Comparison of ENCODE assay signal across 16 mouse cellular contexts in genomic region chr2:32926330-32927075, GRCm38 (mm10). TPM values are rescaled to one million over a fixed set of nuclear protein-coding genes. Genes with fewer than 3 reads are reported as not detected.
DNase-seq lines count a peak whose midpoint lies in the region; ATAC-seq lines count a peak whose summit lies in the region.
"Had no signal": no experiment of that assay in that cellular context is flagged by ENCODE, and none has a peak within 500 bp of the region (broad histone marks: within the 10 kb centered on the region; RNA-seq: fewer than 3 reads in every experiment).

No protein-coding gene starts in this region.

- ATAC-seq in lung, embryonic 16.5 days (ENCODE audit: low read depth), result no peak
- no peak for ATAC-seq in granulocyte monocyte progenitor cell, adult 5-6 weeks (replicated peaks; ENCODE audit: poor library complexity, severe bottlenecking)
- ATAC-seq: intestine, embryonic 16.5 days had no signal

- H3K36me3 ChIP-seq in lung, embryonic 16.5 days (ENCODE audit: control insufficient read depth, insufficient read depth, low read length), result peaks cover 31% of the 10 kb centered on the region

- no peak overlapping the region for H3K4me3 ChIP-seq in lung, embryonic 16.5 days (ENCODE audit: low read length)
- H3K4me3 ChIP-seq: embryonic facial prominence, embryonic 15.5 days; hindbrain, embryonic 12.5 days; limb, embryonic 15.5 days had no signal

- H3K9ac ChIP-seq in lung, embryonic 16.5 days (ENCODE audit: low read length), result peak overlapping the region; percentile 13; the same call in 1 of the 2 replicates
- H3K9ac ChIP-seq: embryonic facial prominence, embryonic 15.5 days; hindbrain, embryonic 12.5 days; limb, embryonic 15.5 days had no signal

- no peak overlapping the region for H3K4me2 ChIP-seq in lung, embryonic 16.5 days (ENCODE audit: low read depth, low read length)
- H3K4me2 ChIP-seq: embryonic facial prominence, embryonic 15.5 days; hindbrain, embryonic 12.5 days; limb, embryonic 15.5 days had no signal

- H3K4me1 ChIP-seq in lung, embryonic 16.5 days (replicated peaks; ENCODE audit: control insufficient read depth, insufficient read depth, low read length), result peaks cover 18% of the 10 kb centered on the region
- H3K4me1 ChIP-seq: embryonic facial prominence, embryonic 15.5 days; hindbrain, embryonic 12.5 days; limb, embryonic 15.5 days had no signal

- DNase-seq in cerebellum, adult 11-12 months, result peak; percentile 51
- no peak for DNase-seq in cerebellum, postnatal 4 days (ENCODE audit: low spot score in 2 of 2)
- no peak for DNase-seq in lung, postnatal 36 days
- DNase-seq in thymus, postnatal 0 days (ENCODE audit: low spot score), result peak; percentile 46
- DNase-seq in adrenal gland, postnatal 10 days, result no peak
- no peak for DNase-seq in spleen, postnatal 14 days (ENCODE audit: low spot score in 2 of 2)
- DNase-seq: adrenal gland, adult 8-10 months; gastrocnemius, postnatal 14 days; layer of hippocampus, postnatal 36 days had no signal

- peak overlapping the region; percentile 96 for H3K27ac ChIP-seq in lung, embryonic 16.5 days (ENCODE audit: low read length)
- H3K27ac ChIP-seq: embryonic facial prominence, embryonic 15.5 days; hindbrain, embryonic 12.5 days; limb, embryonic 15.5 days had no signal

- no peaks in the 10 kb centered on the region for H3K27me3 ChIP-seq in lung, embryonic 16.5 days (ENCODE audit: control insufficient read depth, insufficient read depth, low read depth, low read length)
- H3K27me3 ChIP-seq: CH12.LX; embryonic facial prominence, embryonic 15.5 days; hindbrain, embryonic 12.5 days; limb, embryonic 15.5 days had no signal

- 81% methylated on average over 12 of the region's 12 CpGs for whole genome bisulfite sequencing in lung, embryonic 16.5 days

- no peaks in the 10 kb centered on the region for H3K9me3 ChIP-seq in lung, embryonic 16.5 days (ENCODE audit: control insufficient read depth, low read length)
- H3K9me3 ChIP-seq: embryonic facial prominence, embryonic 15.5 days; hindbrain, embryonic 12.5 days; limb, embryonic 15.5 days had no signal

RNA-seq across cellular contexts. Expression of gene Rpl12, which starts 34.9 kb away (rescaled TPM):
- 145 and 151 TPM in 2 replicates for polyA plus RNA-seq in lung, embryonic 16.5 days (2015; fragmentation: Nextera tagmentation; extraction: Ambion mirVana)
- 269 and 272 TPM in 2 replicates for polyA plus RNA-seq in thymus, postnatal 0 days (2015; fragmentation: Nextera tagmentation; extraction: Ambion mirVana)
- 100 to 1,000 TPM; 174 to 187 TPM for total RNA-seq in adrenal gland, postnatal 10 days (2021)
- total RNA-seq in granulocyte monocyte progenitor cell, adult 5-6 weeks (2014; fragmentation: Nextera tagmentation), result 3,079 and 3,298 TPM in 2 replicates
- total RNA-seq in granulocyte monocyte progenitor cell, adult 5-6 weeks (2017), result 2,139 and 2,991 TPM in 2 replicates

RNA-seq across cellular contexts. Expression of gene Lrsam1, which starts 34.9 kb away (rescaled TPM):
- 9.3 and 10.6 TPM in 2 replicates for polyA plus RNA-seq in lung, embryonic 16.5 days (2015; fragmentation: Nextera tagmentation; extraction: Ambion mirVana)
- 3.3 and 4.0 TPM in 2 replicates for polyA plus RNA-seq in thymus, postnatal 0 days (2015; fragmentation: Nextera tagmentation; extraction: Ambion mirVana)
- 10 to 100 TPM; 14.6 to 23.7 TPM for total RNA-seq in adrenal gland, postnatal 10 days (2021)
- 9.6 and 14.7 TPM in 2 replicates for total RNA-seq in granulocyte monocyte progenitor cell, adult 5-6 weeks (2014; fragmentation: Nextera tagmentation)
- total RNA-seq in granulocyte monocyte progenitor cell, adult 5-6 weeks (2017), result 2.8 and 3.2 TPM in 2 replicates

RNA-seq across cellular contexts. Expression of gene Fam129b, which starts 50.6 kb away (rescaled TPM):
- 133 and 141 TPM in 2 replicates for polyA plus RNA-seq in lung, embryonic 16.5 days (2015; fragmentation: Nextera tagmentation; extraction: Ambion mirVana)
- polyA plus RNA-seq in thymus, postnatal 0 days (2015; fragmentation: Nextera tagmentation; extraction: Ambion mirVana), result 10.9 and 12.4 TPM in 2 replicates
- total RNA-seq in adrenal gland, postnatal 10 days (2021), result 10 to 100 TPM; 28.9 to 30.7 TPM
- 7.9 and 20.5 TPM in 2 replicates for total RNA-seq in granulocyte monocyte progenitor cell, adult 5-6 weeks (2014; fragmentation: Nextera tagmentation)
- 6.2 and 9.6 TPM in 2 replicates for total RNA-seq in granulocyte monocyte progenitor cell, adult 5-6 weeks (2017)

RNA-seq across cellular contexts. Expression of gene Slc2a8, which starts 55.4 kb away (rescaled TPM):
- polyA plus RNA-seq in lung, embryonic 16.5 days (2015; fragmentation: Nextera tagmentation; extraction: Ambion mirVana), result 19.2 and 20.6 TPM in 2 replicates
- 13.1 and 13.6 TPM in 2 replicates for polyA plus RNA-seq in thymus, postnatal 0 days (2015; fragmentation: Nextera tagmentation; extraction: Ambion mirVana)
- 10 to 100 TPM; 20.1 to 23.0 TPM for total RNA-seq in adrenal gland, postnatal 10 days (2021)
- total RNA-seq in granulocyte monocyte progenitor cell, adult 5-6 weeks (2014; fragmentation: Nextera tagmentation), result 4.0 and 4.8 TPM in 2 replicates
- 3.7 and 5.8 TPM in 2 replicates for total RNA-seq in granulocyte monocyte progenitor cell, adult 5-6 weeks (2017)

Comparison
In these comparisons a context has a peak if more than half of its experiments do, and no peak if none do; other contexts are left out.
1. DNase-seq: peak in cerebellum, adult 11-12 months (single experiment) and thymus, postnatal 0 days (single experiment); none in cerebellum, postnatal 4 days (0 of 2), lung, postnatal 36 days (single experiment), adrenal gland, postnatal 10 days (single experiment) and spleen, postnatal 14 days (0 of 2).
2. RNA of gene Rpl12, which starts 34.9 kb away (total RNA-seq): 2,139 to 3,298 TPM in granulocyte monocyte progenitor cell, adult 5-6 weeks; 174 to 187 TPM in adrenal gland, postnatal 10 days; every median in the first group is over 10 times any median in the second.